Mouse (Mus musculus): Measurements from ENCODE around the gene Gstk1. TPM values are rescaled to one million over a fixed set of nuclear protein-coding genes. Genes with fewer than 3 reads are reported as not detected.

The Gstk1 gene
- polyA plus RNA-seq, 3 experiments from 2014 or later, result 1.7 to 8.4 (median 6.6) TPM

GRCm38 (mm10) chr6:42270817-42271216 lies 25.1 kb downstream of the Gstk1 start:
- no peak for ATAC-seq

DNA sequence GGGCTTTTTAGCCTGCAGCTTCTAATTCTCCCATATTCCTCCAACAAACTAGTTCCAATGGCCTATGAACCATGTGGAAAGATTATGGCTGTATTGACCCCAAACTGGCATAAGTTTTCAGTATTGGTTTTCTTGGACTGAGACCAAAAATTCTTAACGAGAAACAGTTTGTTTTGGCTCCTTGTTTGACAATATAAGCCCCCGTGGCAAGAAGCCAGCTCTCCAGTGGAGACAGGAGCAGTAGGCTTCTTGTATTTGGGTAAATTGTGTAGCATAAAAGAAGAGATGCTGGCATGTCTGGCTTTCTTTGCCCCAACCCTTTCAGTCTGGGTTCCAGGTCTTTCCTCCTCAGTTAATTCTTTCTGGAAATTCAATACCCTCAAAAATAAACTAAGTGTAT lies 30.4 kb downstream of the Gstk1 start:
- no peak for ATAC-seq

DNA sequence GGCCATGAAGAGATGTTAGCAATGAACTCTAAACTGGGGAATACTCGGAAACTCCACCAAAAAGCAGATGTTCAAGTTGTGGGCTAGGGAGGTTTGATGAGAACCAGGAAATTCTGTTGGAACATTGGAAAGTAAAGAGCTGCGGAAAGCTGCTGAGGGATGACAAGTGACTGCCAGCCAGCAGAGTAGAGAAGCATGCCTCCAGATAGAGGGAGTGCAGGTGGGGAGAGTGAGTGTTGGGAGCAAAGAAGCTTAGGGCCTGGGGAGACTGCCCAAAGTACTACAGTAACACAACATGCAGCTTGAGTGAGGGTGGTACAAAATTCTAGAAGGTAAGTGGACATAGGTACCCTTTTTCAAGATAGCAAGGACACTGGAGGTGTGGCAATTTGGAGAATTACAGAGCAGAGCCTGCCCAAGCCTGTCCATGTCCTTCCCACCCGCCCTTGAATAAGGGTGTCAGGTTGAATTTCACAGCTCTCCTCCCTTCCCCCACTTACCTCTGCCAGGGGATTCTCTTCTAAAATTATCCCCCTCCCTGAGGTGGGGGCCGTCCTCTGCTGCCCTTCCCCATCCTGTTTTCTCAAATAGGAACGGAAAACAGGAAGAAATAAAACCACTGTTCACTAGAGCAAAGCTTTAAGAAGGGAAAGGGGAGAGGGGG lies 37.3 kb downstream of the Gstk1 start:
- ATAC-seq, result no peak

DNA sequence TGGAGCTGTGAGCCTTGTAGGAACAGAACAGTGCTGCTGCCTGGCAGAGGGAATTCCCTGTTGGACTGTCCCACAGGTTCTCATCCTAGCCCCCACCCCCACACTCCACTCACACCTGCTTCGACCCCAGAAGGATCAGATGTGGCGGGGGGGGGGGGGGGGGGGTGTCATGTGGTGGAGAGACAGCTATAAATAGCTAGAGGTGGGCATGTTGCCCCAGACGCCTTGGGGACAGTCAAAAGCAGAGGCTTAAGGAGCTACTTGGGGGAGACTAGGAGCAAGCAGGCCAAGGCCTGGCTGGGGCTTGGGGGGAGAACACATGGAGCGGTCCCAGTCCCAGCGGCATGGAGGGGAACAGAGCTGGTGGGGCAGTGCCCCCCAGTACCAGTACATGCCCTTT lies 40.7 kb downstream of the Gstk1 start, which contains the start of gene Clcn1:
Gene Clcn1, plus strand, starts transcription at position 238 of the 400 bp plus-strand sequence.
- no peak for ATAC-seq

DNA sequence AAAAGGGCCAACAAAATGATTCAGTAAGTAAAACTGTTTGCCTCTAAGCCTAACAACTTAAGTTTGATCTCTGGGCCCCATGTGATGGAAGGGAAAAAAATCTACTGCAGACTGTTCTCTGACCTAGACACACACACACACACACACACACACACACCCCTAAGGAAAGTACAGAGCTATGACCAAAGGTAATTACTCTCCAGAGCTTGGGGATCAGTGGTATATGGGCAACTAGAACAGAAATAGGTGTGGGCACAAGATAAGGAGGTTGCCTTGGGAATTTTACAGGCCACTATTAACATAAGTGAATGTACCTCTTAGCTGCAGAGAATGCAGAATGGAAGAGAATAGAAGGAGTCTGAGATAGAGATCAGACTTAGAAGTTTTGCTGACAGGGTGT lies 41.8 kb downstream of the Gstk1 start:
- ATAC-seq, result no peak

GRCm38 (mm10) chr6:42293327-42293726 lies 47.6 kb downstream of the Gstk1 start:
- no peak for ATAC-seq

DNA sequence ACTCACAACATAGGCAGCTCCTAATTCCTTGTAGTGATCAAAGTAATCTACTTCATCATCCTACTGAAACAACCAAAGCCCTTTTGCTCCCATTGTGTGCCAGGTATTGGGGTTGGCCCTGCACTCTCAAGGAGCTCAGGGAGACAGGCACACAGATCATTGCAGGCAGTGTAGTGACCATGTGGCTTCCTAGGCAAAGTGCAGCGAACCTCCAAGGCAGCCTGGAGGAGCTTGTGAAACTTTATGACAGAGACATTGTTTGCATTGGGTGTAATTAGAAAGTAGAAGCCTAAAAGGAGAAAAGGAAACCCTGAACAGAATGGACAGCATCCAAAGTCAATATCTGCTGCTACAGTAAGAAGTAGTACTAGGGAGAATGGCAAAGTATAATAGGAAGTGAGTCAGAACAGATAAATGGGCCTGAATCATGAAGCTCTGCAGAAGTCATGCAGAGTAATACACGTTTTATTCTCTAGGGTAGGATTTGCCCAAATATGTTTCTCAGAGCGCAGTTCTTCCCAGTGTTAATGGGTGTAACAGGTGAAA lies 49.9 kb downstream of the Gstk1 start:
- no peak for ATAC-seq

- no peak for ATAC-seq
Measured at GRCm38 (mm10) chr6:42299362-42299761, 53.6 kb downstream of the Gstk1 start.

Other genes starting within 250 kb of the Gstk1 start
- not detected for gene Sva, start 207.5 kb upstream of the Gstk1 start, polyA plus RNA-seq (2017; shearing (Covaris generic))
- not detected for gene Tas2r139, start 105.0 kb upstream of the Gstk1 start, polyA plus RNA-seq (2017; shearing (Covaris generic))
- not detected for gene Tas2r144, start 30.6 kb upstream of the Gstk1 start, polyA plus RNA-seq (2017; shearing (Covaris generic))
- gene Tmem139, start 16.0 kb downstream of the Gstk1 start, polyA plus RNA-seq (2017; shearing (Covaris generic)), result not detected
- 10 to 100 TPM; 46.6 to 55.8 (median 52.1) TPM for gene Casp2, start 19.1 kb downstream of the Gstk1 start, polyA plus RNA-seq (2017; shearing (Covaris generic))
- gene Clcn1, start 40.8 kb downstream of the Gstk1 start, polyA plus RNA-seq (2017; shearing (Covaris generic)), result not detected
- gene Fam131b, start 78.7 kb downstream of the Gstk1 start, polyA plus RNA-seq (2017; shearing (Covaris generic)), result not detected
- gene Zyx, start 103.7 kb downstream of the Gstk1 start, polyA plus RNA-seq (2017; shearing (Covaris generic)), result 100 to 1,000 TPM in 1 of 3 experiments, 10 to 100 TPM in 2; 39.3 to 108 (median 40.8) TPM
- under 1 TPM; 0.19 to 0.69 (median 0.67) TPM for gene Epha1, start 127.3 kb downstream of the Gstk1 start, polyA plus RNA-seq (2017; shearing (Covaris generic))
- not detected for gene Tas2r143, start 154.3 kb downstream of the Gstk1 start, polyA plus RNA-seq (2017; shearing (Covaris generic))
- gene Tas2r135, start 159.5 kb downstream of the Gstk1 start, polyA plus RNA-seq (2017; shearing (Covaris generic)), result not detected
- gene Tas2r126, start 188.6 kb downstream of the Gstk1 start, polyA plus RNA-seq (2017; shearing (Covaris generic)), result not detected
- gene Olfr458, start 219.3 kb downstream of the Gstk1 start, polyA plus RNA-seq (2017; shearing (Covaris generic)), result not detected
- under 1 TPM in 1 of 3 experiments, not detected in 2; 0.15 TPM for gene Olfr457, start 230.4 kb downstream of the Gstk1 start, polyA plus RNA-seq (2017; shearing (Covaris generic))
- not detected for gene Olfr456, start 241.3 kb downstream of the Gstk1 start, polyA plus RNA-seq (2017; shearing (Covaris generic))

All from inflammation-experienced regulatory T-cells, adult 6 months (primary cell).